Mouse (Mus musculus) intestine, postnatal 0 days (tissue): Measurements from ENCODE around the gene Ksr2. TPM values are rescaled to one million over a fixed set of nuclear protein-coding genes. Genes with fewer than 3 reads are reported as not detected.
A peak's percentile ranks its signal among the peaks of the same experiment; 100 is the strongest.
"Not testable (repeated sequence)": the region's sequence is repeated elsewhere in the genome, so short reads cannot be mapped to it uniquely, and the experiment has no call there.

Experiments used
- ATAC-seq: fragments of 200-750 bp; cut with Nextera tagmentation; 2 replicates; pipeline ENCODE4 v1.8.0; 2017; ENCODE audit warnings: mild to moderate bottlenecking, moderate TSS enrichment, moderate library complexity
- H3K27ac ChIP-seq: fragments of 300-500 bp; sonication (generic); 2 replicates; pipeline ENCODE4 v1.5.1; 2014; ENCODE audit warnings: mild to moderate bottlenecking, low read depth, low read length, moderate library complexity
- H3K27me3 ChIP-seq: fragments of 300-500 bp; sonication (generic); replicated peaks from 2 replicates; pipeline ENCODE4 v1.6.1; 2014; ENCODE audit warnings: low read length, mixed read lengths; ENCODE audit not compliant: control insufficient read depth, insufficient read depth
- H3K36me3 ChIP-seq: fragments of 300-500 bp; sonication (generic); 2 replicates; pipeline ENCODE4 v1.6.1; 2014; ENCODE audit warnings: mild to moderate bottlenecking, moderate library complexity; ENCODE audit not compliant: control insufficient read depth, insufficient read depth
- H3K4me1 ChIP-seq: fragments of 300-500 bp; sonication (generic); replicated peaks from 2 replicates; pipeline ENCODE4 v1.6.1; 2014; ENCODE audit warnings: antibody characterized with exemption, low read length, mixed read lengths; ENCODE audit not compliant: control insufficient read depth, insufficient read depth
- H3K4me2 ChIP-seq: fragments of 300-500 bp; sonication (generic); replicated peaks from 2 replicates; pipeline ENCODE4 v1.6.1; 2014; ENCODE audit warnings: low read depth, mild to moderate bottlenecking, moderate library complexity
- H3K4me3 ChIP-seq: fragments of 300-500 bp; sonication (generic); 2 replicates; pipeline ENCODE4 v1.5.1; 2014; ENCODE audit warnings: low read depth, low read length
- H3K9ac ChIP-seq: fragments of 300-500 bp; sonication (generic); 2 replicates; pipeline ENCODE4 v1.6.1; 2014; ENCODE audit warnings: mild to moderate bottlenecking, low read depth, low read length
- H3K9me3 ChIP-seq: fragments of 300-500 bp; sonication (generic); 2 replicates; pipeline ENCODE4 v1.6.1; 2016; ENCODE audit warnings: mixed run types; ENCODE audit not compliant: control insufficient read depth
- CTCF ChIP-seq: sonication (generic); IDR thresholded peaks from 2 replicates; pipeline ENCODE4 v1.5.1; 2016; ENCODE audit warnings: low read depth, mild to moderate bottlenecking, control low read depth, antibody characterized with exemption, moderate library complexity
- WGBS: fragments of 180-500 bp; shearing (Covaris S2); extraction: QIAGEN DNeasy Blood & Tissue Kit; methylation state at CpG from one replicate; pipeline ENCODE4 v1.1.7; 2014; 5-methylcytosine and 5-hydroxymethylcytosine counted together
- polyA plus RNA-seq: library from polyadenylated mRNA; unstranded; fragments of >200 nt; fragmentation: Nextera tagmentation; extraction: Ambion mirVana; gene quantifications from 2 replicates; pipeline ENCODE4 v1.2.1, GENCODE M21; 2015

The Ksr2 gene
- polyA plus RNA-seq, 1 experiment from 2014 or later: 0.12 TPM

DNA sequence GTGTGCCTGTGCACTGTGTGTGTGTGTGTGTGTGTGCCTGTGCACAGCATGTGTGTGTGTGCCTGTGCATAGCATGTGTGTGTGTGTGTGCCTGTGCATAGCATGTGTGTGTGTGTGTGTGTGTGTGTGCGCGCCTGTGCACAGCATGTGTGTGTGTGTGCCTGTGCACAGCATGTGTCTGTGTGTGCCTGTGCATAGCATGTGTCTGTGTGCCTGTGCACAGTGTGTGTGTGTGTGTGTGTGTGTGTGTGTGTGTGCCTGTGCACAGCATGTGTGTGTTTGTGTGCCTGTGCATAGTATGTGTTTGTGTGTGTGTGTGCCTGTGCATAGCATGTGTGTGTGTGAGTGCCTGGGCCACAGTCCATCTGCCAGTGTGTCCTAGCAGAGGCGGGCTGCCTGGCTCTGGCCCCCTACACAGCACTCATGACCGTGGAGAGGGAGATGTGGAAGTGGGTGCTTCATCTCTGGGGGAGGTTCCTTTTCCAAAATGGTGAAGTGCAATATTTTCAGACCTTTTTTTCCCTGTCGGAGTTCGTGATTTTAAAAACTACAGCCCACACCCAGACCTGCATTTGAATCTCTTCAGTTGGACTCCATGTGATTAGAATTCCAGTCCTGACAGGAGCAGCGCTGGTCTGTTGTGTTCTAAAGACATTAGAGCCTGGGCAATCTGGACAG lies 39.3 kb upstream of the Ksr2 start:
- H3K4me2 ChIP-seq: no peak overlapping the region
- H3K36me3 ChIP-seq: peaks cover 91% of the 10 kb centered on the region
- 87% methylated on average over 7 of the region's 7 CpGs for WGBS
- no peaks in the 10 kb centered on the region for H3K4me1 ChIP-seq
- H3K4me3 ChIP-seq: no peak overlapping the region
- no peak overlapping the region for H3K27ac ChIP-seq
- H3K9ac ChIP-seq: no peak overlapping the region
- no peak for TF ChIP-seq CTCF
- no peaks in the 10 kb centered on the region for H3K27me3 ChIP-seq
- ATAC-seq: no peak
- no peaks in the 10 kb centered on the region for H3K9me3 ChIP-seq

DNA sequence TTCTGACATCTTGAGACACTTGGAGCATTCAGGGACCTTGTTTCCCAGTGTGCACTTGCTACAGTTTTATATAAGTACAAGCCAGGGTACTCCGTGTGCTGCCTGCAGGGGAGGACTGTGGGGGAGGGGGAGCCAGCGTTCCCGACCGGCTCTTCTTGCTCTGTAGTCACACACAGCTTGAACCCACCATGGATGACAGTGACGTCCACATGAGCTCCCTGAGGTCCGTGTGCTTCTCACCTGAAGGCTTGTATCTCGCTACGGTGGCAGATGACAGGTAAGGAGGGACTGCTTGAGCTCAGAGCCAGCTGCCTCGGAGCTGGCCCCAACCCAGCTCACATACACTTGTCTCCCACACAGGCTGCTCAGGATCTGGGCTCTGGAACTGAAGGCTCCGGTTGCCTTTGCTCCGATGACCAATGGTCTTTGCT lies 37.5 kb upstream of the Ksr2 start:
- Histone ChIP-seq H3K27ac (0 out of 2 replicates have a peak overlapping the region, but pooled peaks have one; percentile 3), H3K36me3 (peaks cover 90% of the 10 kb centered on the region), H3K27me3 (no peaks in the 10 kb centered on the region), H3K4me2 (no peak overlapping the region), H3K9ac (no peak overlapping the region), H3K4me3 (no peak overlapping the region), H3K9me3 (no peaks in the 10 kb centered on the region), H3K4me1 (no peaks in the 10 kb centered on the region)
- no peak for TF ChIP-seq CTCF
- WGBS: 82% methylated on average over 11 of the region's 11 CpGs
- ATAC-seq: no peak

DNA sequence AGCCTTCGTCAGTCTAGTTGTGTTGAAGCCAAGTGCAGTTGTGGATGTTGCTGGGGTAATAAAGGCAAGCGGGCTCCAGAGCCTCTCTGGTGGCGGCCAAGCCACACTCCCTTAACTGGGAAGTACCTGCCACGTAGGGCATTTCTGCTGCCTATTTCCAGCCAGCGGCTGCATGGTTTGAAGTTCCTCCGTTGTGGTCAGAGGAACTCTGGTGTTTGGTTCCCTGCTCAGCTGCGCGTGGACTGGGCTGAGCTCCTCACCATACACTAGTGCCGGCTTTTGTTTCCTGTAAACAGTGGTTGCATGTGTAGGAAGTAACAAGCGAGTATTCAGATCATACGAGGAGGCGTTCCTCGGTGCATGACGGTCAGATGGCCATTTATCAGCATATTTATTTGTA lies 36.1 kb upstream of the Ksr2 start:
- H3K27me3 ChIP-seq, H3K9ac ChIP-seq, ATAC-seq, H3K27ac ChIP-seq, H3K4me1 ChIP-seq, H3K4me2 ChIP-seq, H3K4me3 ChIP-seq, H3K9me3 ChIP-seq: not testable (repeated sequence)
- H3K36me3 ChIP-seq: peaks cover 90% of the 10 kb centered on the region
- WGBS: 86% methylated on average over 14 of the region's 14 CpGs

DNA sequence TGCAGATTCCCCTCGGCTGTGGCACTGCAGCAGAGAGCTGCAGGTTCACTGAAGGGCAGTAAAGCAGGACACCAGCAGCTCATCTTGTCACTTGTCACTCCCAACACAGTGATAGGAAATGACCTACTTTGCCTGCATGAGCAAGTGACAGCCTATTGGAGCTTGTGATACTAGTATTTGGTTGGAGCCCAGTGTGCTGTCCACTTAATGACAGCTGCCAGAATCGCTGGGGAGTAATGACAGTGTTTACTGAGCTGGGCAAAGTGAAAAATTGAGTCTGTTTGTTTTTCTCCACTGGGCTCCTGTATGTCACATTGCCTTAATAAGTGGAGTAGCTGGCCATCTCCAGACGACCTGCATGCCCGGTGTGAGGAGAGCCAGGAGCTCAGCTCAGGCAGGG lies 33.6 kb upstream of the Ksr2 start:
- H3K9me3 ChIP-seq: no peaks in the 10 kb centered on the region
- no peak overlapping the region for H3K4me3 ChIP-seq
- H3K4me1 ChIP-seq: no peaks in the 10 kb centered on the region
- no peak overlapping the region for H3K4me2 ChIP-seq
- peaks cover 80% of the 10 kb centered on the region for H3K36me3 ChIP-seq
- no peak overlapping the region for H3K27ac ChIP-seq
- ATAC-seq: no peak
- TF ChIP-seq CTCF: no peak
- no peaks in the 10 kb centered on the region for H3K27me3 ChIP-seq
- WGBS: 57% methylated on average over 4 of the region's 4 CpGs
- no peak overlapping the region; the same call in 1 of the 2 replicates for H3K9ac ChIP-seq

DNA sequence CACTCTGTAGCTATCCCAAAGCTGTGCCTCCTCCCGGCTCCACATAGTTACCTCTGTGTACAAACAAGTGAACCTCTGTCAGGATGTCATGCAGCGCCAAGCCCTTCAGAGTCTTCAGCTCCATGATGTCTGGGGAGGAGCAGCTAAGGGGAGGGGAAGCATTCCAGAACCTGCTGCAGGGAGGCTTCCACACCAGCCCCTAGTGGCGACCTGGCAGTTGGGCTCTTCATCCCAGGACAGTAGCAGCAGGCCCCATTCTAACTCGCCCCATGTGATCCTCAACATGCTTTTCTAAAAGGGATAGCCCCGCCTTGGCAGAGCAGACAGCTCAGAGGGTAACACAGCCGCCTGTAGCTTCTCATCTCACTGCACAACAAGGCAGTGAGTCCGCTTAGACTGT lies 32.0 kb upstream of the Ksr2 start:
- 74% methylated on average over 7 of the region's 7 CpGs for WGBS
- ATAC-seq: no peak
- Histone ChIP-seq H3K9ac (no peak overlapping the region), H3K4me3 (no peak overlapping the region), H3K4me2 (no peak overlapping the region), H3K27ac (no peak overlapping the region; the same call in 1 of the 2 replicates), H3K36me3 (peaks cover 70% of the 10 kb centered on the region), H3K9me3 (no peaks in the 10 kb centered on the region), H3K27me3 (no peaks in the 10 kb centered on the region), H3K4me1 (no peaks in the 10 kb centered on the region)
- TF ChIP-seq CTCF: peak; percentile 39

DNA sequence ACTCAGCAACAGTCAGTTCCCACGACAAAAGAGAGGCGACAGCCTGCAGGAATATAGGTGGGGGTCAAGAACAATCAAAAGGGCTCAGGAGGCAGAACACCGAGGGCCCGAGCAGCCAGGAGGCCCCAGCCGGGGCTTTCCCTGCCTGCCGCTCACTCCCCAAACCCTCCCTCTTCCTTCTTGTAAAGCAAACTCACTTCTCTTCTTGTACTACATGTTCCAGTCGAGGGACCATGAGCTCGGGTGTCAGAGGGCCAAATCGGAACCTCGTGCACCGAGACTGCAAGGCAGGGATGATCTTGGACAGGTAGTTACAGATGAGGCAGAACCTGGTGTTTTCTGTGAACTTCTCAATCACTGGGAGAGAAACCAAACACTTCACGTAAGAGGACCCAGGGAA lies 30.6 kb upstream of the Ksr2 start:
- WGBS: 77% methylated on average over 12 of the region's 12 CpGs
- no peak for ATAC-seq
- H3K36me3 ChIP-seq: peaks cover 59% of the 10 kb centered on the region

More for the DNA sequence above, 30.6 kb upstream of the Ksr2 start:
- no peaks in the 10 kb centered on the region for H3K9me3 ChIP-seq
- no peak for TF ChIP-seq CTCF
- no peak overlapping the region for H3K27ac ChIP-seq
- H3K4me2 ChIP-seq: no peak overlapping the region
- no peaks in the 10 kb centered on the region for H3K27me3 ChIP-seq
- H3K4me1 ChIP-seq: peaks cover 4% of the 10 kb centered on the region; the same call in 1 of the 2 replicates
- H3K9ac ChIP-seq: no peak overlapping the region
- no peak overlapping the region for H3K4me3 ChIP-seq
